Mouse (Mus musculus) neural tube, embryonic 14.5 days (tissue): ENCODE data around the gene Spen. TPM values are rescaled to one million over a fixed set of nuclear protein-coding genes. Genes with fewer than 3 reads are reported as not detected.

Experiments
- ATAC-seq: fragments of 200-750 bp; cut with Nextera tagmentation; 2 replicates; pipeline ENCODE4 v1.8.0; 2017; ENCODE audit warnings: low read depth, mild to moderate bottlenecking, moderate TSS enrichment, moderate library complexity
- H3K27ac ChIP-seq: fragments of 300-500 bp; sonication (generic); 2 replicates; pipeline ENCODE4 v1.5.1; 2014; ENCODE audit warnings: low read depth, mild to moderate bottlenecking, control low read depth, low read length, moderate library complexity, mixed read lengths
- H3K27me3 ChIP-seq: fragments of 300-500 bp; sonication (generic); 2 replicates; pipeline ENCODE4 v1.6.1; 2014; ENCODE audit warnings: low read length; ENCODE audit not compliant: control insufficient read depth, insufficient read depth
- H3K36me3 ChIP-seq: fragments of 300-500 bp; sonication (generic); 2 replicates; pipeline ENCODE4 v1.6.1; 2014; ENCODE audit warnings: low read length, mixed read lengths; ENCODE audit not compliant: control insufficient read depth, insufficient read depth
- H3K4me1 ChIP-seq: fragments of 300-500 bp; sonication (generic); 2 replicates; pipeline ENCODE4 v1.6.1; 2014; ENCODE audit warnings: low read length; ENCODE audit not compliant: control insufficient read depth, insufficient read depth
- H3K4me2 ChIP-seq: fragments of 300-500 bp; sonication (generic); 2 replicates; pipeline ENCODE4 v1.6.1; 2014; ENCODE audit warnings: mild to moderate bottlenecking, low read depth, low read length, control low read depth
- H3K4me3 ChIP-seq: fragments of 300-500 bp; sonication (generic); 2 replicates; pipeline ENCODE4 v1.5.1; 2014; ENCODE audit warnings: low read depth, low read length, control low read depth, mixed read lengths
- H3K9ac ChIP-seq: fragments of 300-500 bp; sonication (generic); replicated peaks from 2 replicates; pipeline ENCODE4 v1.6.1; 2014; ENCODE audit warnings: low read depth, mild to moderate bottlenecking, control low read depth, low read length, mixed read lengths
- H3K9me3 ChIP-seq: fragments of 300-500 bp; sonication (generic); 2 replicates; pipeline ENCODE4 v1.6.1; 2016; ENCODE audit warnings: low read length; ENCODE audit not compliant: control insufficient read depth
- WGBS: fragments of 180-500 bp; shearing (Covaris S2); extraction: QIAGEN DNeasy Blood & Tissue Kit; methylation state at CpG from one replicate; pipeline ENCODE4 v1.1.7; 2014; 5-methylcytosine and 5-hydroxymethylcytosine counted together
- polyA plus RNA-seq: library from polyadenylated mRNA; unstranded; fragments of >200 nt; fragmentation: Nextera tagmentation; extraction: Ambion mirVana; gene quantifications from 2 replicates; pipeline ENCODE4 v1.2.1, GENCODE M21; 2014

Spen gene
- polyA plus RNA-seq, 1 experiment from 2014 or later, result 23.9 TPM

DNA sequence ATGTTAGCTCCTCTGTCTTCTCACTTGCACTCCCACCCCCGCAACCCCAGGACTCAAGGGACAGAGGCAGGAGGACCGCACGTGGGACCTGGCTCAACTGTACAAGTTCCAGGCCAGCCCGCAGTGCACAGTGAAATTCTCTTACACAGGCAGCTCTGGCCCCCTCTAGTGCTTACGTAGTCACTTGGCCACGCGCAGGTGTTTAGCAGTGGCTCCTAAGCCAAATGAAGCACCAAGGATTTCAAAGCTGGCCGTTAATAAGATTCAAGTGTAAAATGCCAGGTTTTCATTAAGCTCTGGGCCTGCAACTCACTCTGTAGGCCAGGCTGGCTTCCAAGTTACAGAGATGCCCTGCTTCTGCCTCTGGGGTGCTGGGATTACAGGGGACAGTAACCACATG is 59.0 kb downstream of the Spen start:
- H3K9ac ChIP-seq, result no peak overlapping the region
- no peak overlapping the region for H3K4me2 ChIP-seq
- no peaks in the 10 kb centered on the region for H3K9me3 ChIP-seq
- 95% methylated on average over 8 of the region's 8 CpGs for whole genome bisulfite sequencing
- H3K4me1 ChIP-seq, result no peaks in the 10 kb centered on the region
- H3K27me3 ChIP-seq, result no peaks in the 10 kb centered on the region
- no peak overlapping the region for H3K4me3 ChIP-seq
- ATAC-seq, result no peak
- H3K27ac ChIP-seq, result no peak overlapping the region
- peaks cover 80% of the 10 kb centered on the region for H3K36me3 ChIP-seq

DNA sequence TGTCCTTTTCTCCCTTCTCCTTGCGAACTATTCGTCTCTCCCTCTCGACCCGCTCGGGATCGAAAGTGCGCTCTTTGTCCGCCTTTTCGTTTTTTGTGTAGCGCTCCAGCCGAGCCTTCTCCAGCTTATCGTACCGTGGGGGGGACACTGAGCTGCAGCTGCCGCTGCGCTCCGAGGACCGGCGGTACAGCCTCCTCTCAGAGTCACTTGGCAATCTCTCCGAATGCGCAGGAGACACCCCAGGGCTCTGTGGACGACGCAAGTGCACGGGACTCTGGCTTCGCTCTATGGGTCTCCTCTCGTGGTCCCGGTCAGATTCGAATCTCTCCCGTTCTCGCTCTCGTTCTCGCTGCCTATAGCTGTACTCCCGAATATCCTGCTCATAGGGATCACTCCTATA is 59.6 kb downstream of the Spen start:
- Histone ChIP-seq H3K9me3 (no peaks in the 10 kb centered on the region), H3K4me1 (no peaks in the 10 kb centered on the region), H3K36me3 (peaks cover 82% of the 10 kb centered on the region), H3K4me2 (no peak overlapping the region), H3K9ac (no peak overlapping the region), H3K27me3 (no peaks in the 10 kb centered on the region), H3K4me3 (no peak overlapping the region), H3K27ac (no peak overlapping the region)
- no peak for ATAC-seq
- 93% methylated on average over 32 of the region's 32 CpGs for WGBS

DNA sequence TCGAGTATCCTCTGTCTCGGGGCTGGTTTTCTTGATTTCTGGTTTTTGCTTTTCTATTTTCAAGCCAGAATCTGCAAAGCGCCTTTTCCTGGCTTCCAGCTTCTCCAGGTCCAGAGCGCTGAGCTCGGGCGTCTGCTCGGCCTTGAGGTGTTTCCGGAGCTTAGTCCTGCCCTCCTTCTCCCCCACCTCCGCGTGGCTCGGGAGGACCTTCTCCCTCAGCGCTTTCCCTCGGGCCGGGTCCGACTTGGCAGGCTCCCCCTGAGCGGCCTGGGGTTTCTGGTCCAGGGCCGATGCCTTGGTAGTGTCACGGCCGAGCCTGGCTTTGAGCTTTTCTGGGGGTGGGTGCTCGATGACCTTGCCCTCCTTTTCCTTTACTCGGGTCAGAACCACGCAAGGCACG is 60.2 kb downstream of the Spen start:
- H3K27ac ChIP-seq, result peak overlapping the region; percentile 35; the same call in 1 of the 2 replicates

DNA sequence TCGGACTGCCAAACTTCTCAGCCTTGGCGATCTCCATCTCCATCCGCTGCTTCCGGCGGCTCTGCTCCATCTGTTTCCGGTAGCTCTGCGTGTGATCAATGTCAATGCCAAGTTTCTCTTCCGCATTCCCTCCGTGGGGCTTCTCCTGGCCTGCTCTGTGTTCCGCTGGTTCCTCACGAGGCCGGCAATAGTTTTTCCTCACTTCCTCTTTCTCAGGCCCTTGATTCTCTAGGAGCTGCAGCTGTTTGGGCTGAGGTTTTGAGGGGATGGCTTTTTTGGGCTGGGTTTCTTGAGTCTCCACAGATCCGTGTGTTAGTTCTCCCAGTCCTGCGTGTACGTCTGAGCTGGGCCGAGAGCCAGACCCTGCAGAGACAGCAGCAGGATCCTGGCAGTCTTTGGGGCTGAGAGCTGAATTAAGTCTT is 60.7 kb downstream of the Spen start:
- Histone ChIP-seq H3K4me1 (no peaks in the 10 kb centered on the region), H3K9me3 (no peaks in the 10 kb centered on the region), H3K4me3 (no peak overlapping the region), H3K27ac (0 out of 2 replicates have a peak overlapping the region, but pooled peaks have one; percentile 35), H3K27me3 (no peaks in the 10 kb centered on the region), H3K36me3 (peaks cover 84% of the 10 kb centered on the region), H3K4me2 (no peak overlapping the region), H3K9ac (no peak overlapping the region)
- 84% methylated on average over 16 of the region's 16 CpGs for WGBS
- ATAC-seq, result no peak

More for the DNA sequence above, 60.2 kb downstream of the Spen start:
- Histone ChIP-seq H3K9me3 (no peaks in the 10 kb centered on the region), H3K36me3 (peaks cover 84% of the 10 kb centered on the region), H3K4me3 (no peak overlapping the region), H3K4me1 (no peaks in the 10 kb centered on the region), H3K9ac (no peak overlapping the region), H3K4me2 (no peak overlapping the region), H3K27me3 (no peaks in the 10 kb centered on the region)
- no peak for ATAC-seq
- 87% methylated on average over 23 of the region's 23 CpGs for WGBS

DNA sequence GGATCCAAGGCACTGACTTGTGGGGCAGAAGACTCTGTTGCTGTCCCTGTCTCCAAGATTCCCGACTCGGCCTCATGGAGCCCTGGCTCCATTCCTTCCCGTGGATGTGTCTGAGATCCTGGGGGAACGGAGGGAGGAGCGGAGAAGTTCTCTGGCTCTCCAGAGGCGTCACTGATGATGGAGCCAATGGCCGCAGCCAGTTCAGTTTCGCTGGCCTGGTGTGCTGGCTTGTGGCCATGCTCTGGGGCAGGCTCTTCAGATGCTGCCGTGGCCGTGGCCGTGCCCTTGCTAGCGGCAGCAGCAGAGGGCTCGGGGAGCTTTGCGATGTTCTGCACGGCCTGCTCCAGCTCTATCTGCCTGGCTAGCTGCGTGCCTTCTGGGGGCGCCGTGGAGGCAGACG is 64.0 kb downstream of the Spen start:
- Histone ChIP-seq H3K4me2 (no peak overlapping the region), H3K27me3 (no peaks in the 10 kb centered on the region), H3K4me3 (no peak overlapping the region), H3K4me1 (no peaks in the 10 kb centered on the region), H3K9me3 (no peaks in the 10 kb centered on the region), H3K27ac (0 out of 2 replicates have a peak overlapping the region, but pooled peaks have one; percentile 35), H3K36me3 (peaks cover 91% of the 10 kb centered on the region), H3K9ac (no peak overlapping the region)
- 88% methylated on average over 19 of the region's 19 CpGs for WGBS
- no peak for ATAC-seq

DNA sequence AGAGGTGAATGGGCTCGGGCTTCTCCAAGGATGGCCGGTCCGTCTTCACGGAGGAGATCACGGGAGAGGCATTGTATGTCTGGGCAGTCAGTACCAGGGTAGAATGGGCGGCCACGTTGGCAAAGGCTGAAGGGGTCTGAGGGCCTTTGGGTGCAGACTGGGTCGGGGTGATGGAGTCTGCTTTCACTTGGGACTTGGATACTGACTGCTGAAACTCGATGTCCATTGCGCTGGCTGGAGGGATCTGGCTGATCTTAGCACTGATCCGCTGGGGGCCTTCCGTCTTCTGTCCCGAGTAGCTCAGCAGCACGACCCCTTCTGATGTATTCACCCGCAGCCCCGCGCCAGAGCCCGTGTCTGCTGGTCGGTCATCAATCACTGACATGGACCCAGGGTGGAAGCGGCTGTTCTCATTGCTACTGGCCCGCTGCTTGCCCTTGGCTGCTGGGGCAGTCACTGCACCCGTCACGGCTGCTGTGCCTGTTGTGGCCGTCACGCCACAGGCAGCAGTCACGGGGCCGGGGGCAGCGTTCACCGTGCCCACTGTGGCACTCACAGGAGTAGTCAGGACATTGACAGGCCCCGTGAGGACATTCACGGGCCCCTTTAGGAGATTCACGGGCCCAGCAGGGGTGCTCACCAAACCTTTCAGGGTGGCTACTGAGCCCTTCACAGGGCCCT is 65.6 kb downstream of the Spen start:
- Histone ChIP-seq H3K9ac (no peak overlapping the region), H3K4me3 (no peak overlapping the region), H3K9me3 (no peaks in the 10 kb centered on the region), H3K27ac (no peak overlapping the region), H3K27me3 (no peaks in the 10 kb centered on the region), H3K36me3 (peaks cover 90% of the 10 kb centered on the region), H3K4me1 (no peaks in the 10 kb centered on the region), H3K4me2 (no peak overlapping the region)
- 70% methylated on average over 32 of the region's 32 CpGs for WGBS
- ATAC-seq, result no peak

DNA sequence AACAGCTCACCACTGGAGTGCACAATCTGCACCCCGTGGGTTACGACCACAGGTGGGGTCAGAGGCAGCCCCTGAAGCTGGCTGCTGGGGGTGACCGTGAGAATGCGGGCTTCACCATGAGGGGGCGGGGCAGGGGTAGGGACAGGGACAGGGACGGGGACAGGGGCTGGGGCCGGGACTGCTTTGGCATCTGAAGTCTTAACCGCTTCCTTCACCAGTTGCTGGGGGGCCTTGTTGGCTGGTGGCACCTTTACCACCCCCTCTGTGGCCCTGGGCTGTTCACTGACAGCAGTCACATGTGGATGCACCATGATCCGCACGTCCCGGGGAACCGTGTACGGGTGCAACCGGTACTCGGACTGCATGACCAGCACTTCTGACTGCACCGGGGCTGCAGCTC is 66.9 kb downstream of the Spen start:
- Histone ChIP-seq H3K9ac (no peak overlapping the region), H3K36me3 (peaks cover 92% of the 10 kb centered on the region), H3K4me1 (no peaks in the 10 kb centered on the region), H3K9me3 (no peaks in the 10 kb centered on the region), H3K27ac (no peak overlapping the region), H3K4me2 (no peak overlapping the region), H3K27me3 (no peaks in the 10 kb centered on the region), H3K4me3 (no peak overlapping the region)
- WGBS, result over 99% methylated on average over 16 of the region's 16 CpGs
- ATAC-seq, result no peak

DNA sequence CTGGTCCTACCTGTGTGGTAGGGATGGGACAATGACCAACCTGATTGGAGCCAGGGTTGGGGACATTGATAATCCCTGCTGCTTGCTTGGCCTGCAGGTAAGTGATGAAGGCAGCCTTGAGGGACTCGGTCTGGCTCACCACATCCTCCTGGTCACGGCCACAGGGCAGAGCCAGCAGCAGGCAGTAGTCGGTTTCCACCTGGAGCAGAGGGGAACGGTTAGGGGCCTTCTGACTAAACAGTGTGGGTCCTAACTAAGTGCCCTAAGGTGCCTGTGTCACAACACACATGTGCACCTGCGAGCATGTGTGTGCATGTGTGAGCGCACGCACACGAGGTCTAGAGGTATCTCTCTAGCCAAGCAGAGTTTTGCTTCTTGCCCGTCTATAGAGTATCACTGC is 69.1 kb downstream of the Spen start:
- Histone ChIP-seq H3K4me2 (no peak overlapping the region), H3K27me3 (no peaks in the 10 kb centered on the region), H3K4me1 (no peaks in the 10 kb centered on the region), H3K9ac (no peak overlapping the region), H3K4me3 (no peak overlapping the region), H3K27ac (no peak overlapping the region), H3K9me3 (no peaks in the 10 kb centered on the region), H3K36me3 (peaks cover 92% of the 10 kb centered on the region)
- 95% methylated on average over 9 of the region's 9 CpGs for whole genome bisulfite sequencing
- no peak for ATAC-seq

DNA sequence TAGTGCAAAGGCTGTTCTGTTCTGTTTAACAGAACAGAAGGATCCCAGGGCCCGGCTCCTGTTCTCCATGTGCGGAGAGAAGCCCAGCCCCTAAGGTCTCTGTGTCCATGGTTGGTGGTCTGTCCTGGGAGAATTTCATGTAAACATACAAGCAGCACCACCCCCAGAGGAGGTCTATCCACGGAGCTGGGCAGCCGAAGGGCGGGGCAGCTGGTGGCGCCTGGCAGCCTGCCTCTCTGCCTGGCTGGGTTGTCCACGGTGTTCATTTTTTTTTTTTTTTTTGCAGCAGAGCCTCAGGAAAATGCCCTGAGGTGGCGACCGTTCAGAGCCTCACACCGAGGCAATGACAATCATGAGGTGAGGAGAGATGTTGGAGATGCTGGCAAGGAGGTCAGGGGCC is 69.8 kb downstream of the Spen start:
- Histone ChIP-seq H3K4me1 (no peaks in the 10 kb centered on the region), H3K36me3 (peaks cover 90% of the 10 kb centered on the region), H3K27ac (no peak overlapping the region), H3K9ac (no peak overlapping the region), H3K4me2 (no peak overlapping the region), H3K9me3 (no peaks in the 10 kb centered on the region), H3K4me3 (no peak overlapping the region), H3K27me3 (no peaks in the 10 kb centered on the region)
- 62% methylated on average over 10 of the region's 10 CpGs for WGBS
- ATAC-seq, result no peak
